Mouse (Mus musculus): ENCODE measurements at regions not wholly inside any gene's neighbourhood (a gene's known extent, or its start where the extent isn't known, plus 50 kb on each side); places are given as distances from the start of the nearest gene placed in this dataset.

DNA sequence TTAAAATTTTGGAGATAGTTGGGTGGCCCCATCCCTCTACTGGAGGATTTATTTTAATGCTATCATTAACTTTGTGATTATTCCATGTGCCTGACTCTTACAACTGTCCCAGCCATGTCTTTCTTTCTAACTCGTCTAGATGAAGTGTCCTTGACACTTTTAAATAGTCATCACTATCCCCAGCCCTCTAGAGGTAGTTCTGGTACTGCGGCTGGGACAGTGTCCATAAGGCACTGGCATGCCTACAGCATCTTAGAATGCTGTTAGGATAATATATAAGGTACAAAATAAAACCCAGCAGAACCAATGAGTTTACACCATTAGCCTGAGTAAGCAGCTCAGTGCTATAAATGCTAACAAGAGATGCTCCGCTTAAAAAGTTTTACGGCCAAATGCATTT lies 813.6 kb downstream of the Sorcs3 start:
- DNase-seq, result peak; percentile 2
